Mouse (Mus musculus): ENCODE measurements at regions not wholly inside any gene's neighbourhood (a gene's known extent, or its start where the extent isn't known, plus 50 kb on each side); places are given as distances from the start of the nearest gene placed in this dataset.

- no peak for ATAC-seq (ENCODE audit: low FRiP score, low TSS enrichment)
- Histone ChIP-seq H3K4me1 (replicated peaks; ENCODE audit: control insufficient read depth, insufficient read depth) (no peaks in the 10 kb centered on the region), H3K9me3 (ENCODE audit: control insufficient read depth, low read length) (no peaks in the 10 kb centered on the region), H3K9ac (ENCODE audit: low read length) (no peak overlapping the region), H3K4me2 (replicated peaks; ENCODE audit: low read depth) (no peak overlapping the region), H3K4me3 (ENCODE audit: low read depth, low read length) (no peak overlapping the region), H3K27me3 (ENCODE audit: control insufficient read depth, insufficient read depth, low read length) (no peaks in the 10 kb centered on the region), H3K27ac (replicated peaks) (no peak overlapping the region), H3K36me3 (ENCODE audit: control insufficient read depth, insufficient read depth, low read length) (no peaks in the 10 kb centered on the region)
- TF ChIP-seq CTCF (IDR thresholded peaks at IDR 0.05; ENCODE audit: low read depth) (peak; percentile 16; the same call in 1 of the 2 replicates), EP300 (optimal IDR thresholded peaks at IDR 0.05) (no peak)
- no peak for DNase-seq (ENCODE audit: low spot score)
Measured at GRCm38 (mm10) chr8:53279162-53279561, 232.4 kb upstream of the Aga start.

GRCm38 (mm10) chr8:53281041-53281440, 230.5 kb upstream of the Aga start:
- ATAC-seq (ENCODE audit: low FRiP score, low TSS enrichment) (no peak), DNase-seq (ENCODE audit: low spot score) (no peak)
- no peak overlapping the region for H3K4me3 ChIP-seq (ENCODE audit: low read depth, low read length)
- no peak overlapping the region for H3K4me2 ChIP-seq (replicated peaks; ENCODE audit: low read depth)
- no peak overlapping the region for H3K9ac ChIP-seq (ENCODE audit: low read length)
- TF ChIP-seq EP300 (optimal IDR thresholded peaks at IDR 0.05), result no peak
- no peak for TF ChIP-seq CTCF (IDR thresholded peaks at IDR 0.05; ENCODE audit: low read depth)
- H3K27me3 ChIP-seq (ENCODE audit: control insufficient read depth, insufficient read depth, low read length), result no peaks in the 10 kb centered on the region
- WGBS, result 49% methylated on average over 2 of the region's 2 CpGs
- no peaks in the 10 kb centered on the region for H3K9me3 ChIP-seq (ENCODE audit: control insufficient read depth, low read length)
- no peaks in the 10 kb centered on the region for H3K36me3 ChIP-seq (ENCODE audit: control insufficient read depth, insufficient read depth, low read length)
- H3K27ac ChIP-seq (replicated peaks), result no peak overlapping the region
- no peaks in the 10 kb centered on the region for H3K4me1 ChIP-seq (replicated peaks; ENCODE audit: control insufficient read depth, insufficient read depth)

Data from stomach, postnatal 0 days (tissue).